8 mouse cellular contexts compared by ENCODE assay signal in genomic region chr9:44417156-44417891, GRCm38 (mm10). TPM values are rescaled to one million over a fixed set of nuclear protein-coding genes. Genes with fewer than 3 reads are reported as not detected.
A peak's percentile ranks its signal among the peaks of the same experiment; 100 is the strongest.
DNase-seq lines count a peak whose midpoint lies in the region; ATAC-seq and TF ChIP-seq lines count a peak whose summit lies in the region.

No protein-coding gene starts in this region.

- H3K27ac ChIP-seq in liver, adult 2 months (replicated peaks; ENCODE audit: insufficient read depth, low read depth, low read length) = peak overlapping the region; percentile 68
- H3K27ac ChIP-seq in embryonic facial prominence, embryonic 12.5 days = peak overlapping the region; percentile 52
- peak overlapping the region; percentile 84 for H3K27ac ChIP-seq in hindbrain, embryonic 16.5 days (ENCODE audit: low read depth, low read length)
- H3K27ac ChIP-seq in midbrain, embryonic 16.5 days (ENCODE audit: low read length) = peak overlapping the region; percentile 71

- H3K4me2 ChIP-seq in embryonic facial prominence, embryonic 12.5 days (replicated peaks) = peak overlapping the region; percentile 87
- H3K4me2 ChIP-seq in hindbrain, embryonic 16.5 days (ENCODE audit: low read length) = peak overlapping the region; percentile 74
- peak overlapping the region; percentile 89 for H3K4me2 ChIP-seq in midbrain, embryonic 16.5 days (ENCODE audit: low read length)

- 4% methylated on average over 26 of the region's 26 CpGs for WGBS in liver, adult 2 months
- 7% methylated on average over 26 of the region's 26 CpGs for WGBS in embryonic facial prominence, embryonic 12.5 days
- WGBS in hindbrain, embryonic 16.5 days = 7% methylated on average over 26 of the region's 26 CpGs
- WGBS in midbrain, embryonic 16.5 days = 8% methylated on average over 26 of the region's 26 CpGs

- no peaks in the 10 kb centered on the region for H3K9me3 ChIP-seq in embryonic facial prominence, embryonic 12.5 days
- H3K9me3 ChIP-seq in hindbrain, embryonic 16.5 days (ENCODE audit: control insufficient read depth, low read length) = no peaks in the 10 kb centered on the region
- no peaks in the 10 kb centered on the region for H3K9me3 ChIP-seq in midbrain, embryonic 16.5 days (replicated peaks; ENCODE audit: control insufficient read depth, low read length, poor library complexity, severe bottlenecking)

- peak overlapping the region; percentile 84 for H3K4me3 ChIP-seq in liver, adult 2 months (ENCODE audit: insufficient read depth, low read depth, low read length)
- H3K4me3 ChIP-seq in embryonic facial prominence, embryonic 12.5 days = peak overlapping the region; percentile 89
- peak overlapping the region; percentile 89 for H3K4me3 ChIP-seq in hindbrain, embryonic 16.5 days (ENCODE audit: low read length)
- H3K4me3 ChIP-seq in midbrain, embryonic 16.5 days (ENCODE audit: low read depth, low read length) = peak overlapping the region; percentile 84

- no peak for DNase-seq in liver, adult 2 months (ENCODE audit: extremely low read depth, low read depth, low spot score)
- DNase-seq in liver = no peak
- DNase-seq in thymus, postnatal 0 days (ENCODE audit: low spot score) = no peak
- DNase-seq in retina, embryonic 14.5 days (ENCODE audit: low spot score) = no peak
- DNase-seq in layer of hippocampus, adult 8-10 months (ENCODE audit: low spot score in 2 of 2) = no peak

- TF ChIP-seq CTCF in liver, adult 2 months (IDR thresholded peaks at IDR 0.05; ENCODE audit: low read depth, low read length) = no peak

- peak; percentile 52; the same call in 1 of the 2 replicates for ATAC-seq in embryonic facial prominence, embryonic 12.5 days (ENCODE audit: insufficient number of reproducible peaks, insufficient read depth, low FRiP score, low TSS enrichment)
- no peak; the same call in 1 of the 2 replicates for ATAC-seq in hindbrain, embryonic 16.5 days
- peak; percentile 76 for ATAC-seq in midbrain, embryonic 16.5 days

- H3K27me3 ChIP-seq in liver, adult 2 months (ENCODE audit: control insufficient read depth, insufficient read depth, low read length) = no peaks in the 10 kb centered on the region
- H3K27me3 ChIP-seq in embryonic facial prominence, embryonic 12.5 days = no peaks in the 10 kb centered on the region
- H3K27me3 ChIP-seq in hindbrain, embryonic 16.5 days (replicated peaks; ENCODE audit: control insufficient read depth, insufficient read depth, low read length) = no peaks in the 10 kb centered on the region
- H3K27me3 ChIP-seq in midbrain, embryonic 16.5 days (ENCODE audit: control insufficient read depth, insufficient read depth, low read depth, low read length) = no peaks in the 10 kb centered on the region

- H3K79me2 ChIP-seq in liver, adult 2 months (ENCODE audit: control insufficient read depth, insufficient read depth, low read length) = peaks cover 6% of the 10 kb centered on the region; the same call in 1 of the 2 replicates

- peak overlapping the region; percentile 87 for H3K9ac ChIP-seq in liver, adult 2 months (ENCODE audit: low read depth, low read length)
- H3K9ac ChIP-seq in embryonic facial prominence, embryonic 12.5 days = peak overlapping the region; percentile 80
- H3K9ac ChIP-seq in hindbrain, embryonic 16.5 days (ENCODE audit: low read depth, low read length) = peak overlapping the region; percentile 92
- peak overlapping the region; percentile 97 for H3K9ac ChIP-seq in midbrain, embryonic 16.5 days (ENCODE audit: low read depth, low read length)

- H3K36me3 ChIP-seq in liver, adult 2 months (ENCODE audit: control insufficient read depth, insufficient read depth, low read length) = peaks cover 7% of the 10 kb centered on the region
- H3K36me3 ChIP-seq in embryonic facial prominence, embryonic 12.5 days = peaks cover 13% of the 10 kb centered on the region
- peaks cover 16% of the 10 kb centered on the region for H3K36me3 ChIP-seq in hindbrain, embryonic 16.5 days (ENCODE audit: control insufficient read depth, insufficient read depth, low read length)
- 0 out of 2 replicates have a peak, but pooled peaks cover 4% of the 10 kb centered on the region for H3K36me3 ChIP-seq in midbrain, embryonic 16.5 days (ENCODE audit: control insufficient read depth, insufficient read depth, low read length)

- peaks cover 4% of the 10 kb centered on the region; the same call in 1 of the 2 replicates for H3K4me1 ChIP-seq in liver, adult 2 months (ENCODE audit: control insufficient read depth, insufficient read depth, low read length)
- peaks cover 5% of the 10 kb centered on the region for H3K4me1 ChIP-seq in embryonic facial prominence, embryonic 12.5 days
- H3K4me1 ChIP-seq in hindbrain, embryonic 16.5 days (ENCODE audit: control insufficient read depth, insufficient read depth, low read depth, low read length) = peaks cover 9% of the 10 kb centered on the region
- peaks cover 19% of the 10 kb centered on the region for H3K4me1 ChIP-seq in midbrain, embryonic 16.5 days (ENCODE audit: control insufficient read depth, insufficient read depth, low read length)

- TF ChIP-seq POLR2A in liver, adult 2 months (IDR thresholded peaks at IDR 0.05; ENCODE audit: extremely low read depth, insufficient read depth, low read length) = no peak

RNA-seq across cellular contexts. Expression of gene Ccdc84, which starts 1.0 kb away (rescaled TPM):
- 8.8 and 10.2 TPM in 2 replicates for total RNA-seq in liver, adult 2 months (2014; rRNA removed)
- 14.7 and 22.0 TPM in 2 replicates for polyA plus RNA-seq in liver, adult 2 months (2012; rRNA removed)
- polyA plus RNA-seq in embryonic facial prominence, embryonic 12.5 days (2016; fragmentation: Nextera tagmentation; extraction: Ambion mirVana) = 30.9 and 33.6 TPM in 2 replicates
- 32.3 and 32.4 TPM in 2 replicates for polyA plus RNA-seq in hindbrain, embryonic 16.5 days (2015; fragmentation: Nextera tagmentation; extraction: Ambion mirVana)
- 35.7 and 39.2 TPM in 2 replicates for polyA plus RNA-seq in midbrain, embryonic 16.5 days (2015; fragmentation: Nextera tagmentation; extraction: Ambion mirVana)
- polyA plus RNA-seq in thymus, postnatal 0 days (2015; fragmentation: Nextera tagmentation; extraction: Ambion mirVana) = 24.6 and 27.0 TPM in 2 replicates
- 10 to 100 TPM; 21.1 to 24.9 (median 23.4) TPM for total RNA-seq in layer of hippocampus, adult 8-10 months (2022)

RNA-seq across cellular contexts. Expression of gene Trappc4, which starts 9.9 kb away (rescaled TPM):
- total RNA-seq in liver, adult 2 months (2014; rRNA removed) = 31.0 and 35.0 TPM in 2 replicates
- polyA plus RNA-seq in liver, adult 2 months (2012; rRNA removed) = 28.0 and 30.7 TPM in 2 replicates
- polyA plus RNA-seq in embryonic facial prominence, embryonic 12.5 days (2016; fragmentation: Nextera tagmentation; extraction: Ambion mirVana) = 173 and 176 TPM in 2 replicates
- 293 and 308 TPM in 2 replicates for polyA plus RNA-seq in hindbrain, embryonic 16.5 days (2015; fragmentation: Nextera tagmentation; extraction: Ambion mirVana)
- 330 and 343 TPM in 2 replicates for polyA plus RNA-seq in midbrain, embryonic 16.5 days (2015; fragmentation: Nextera tagmentation; extraction: Ambion mirVana)
- polyA plus RNA-seq in thymus, postnatal 0 days (2015; fragmentation: Nextera tagmentation; extraction: Ambion mirVana) = 166 and 171 TPM in 2 replicates
- total RNA-seq in layer of hippocampus, adult 8-10 months (2022) = 10 to 100 TPM; 63.7 to 73.0 (median 68.9) TPM

RNA-seq across cellular contexts. Expression of gene Rps25, which starts 10.4 kb away (rescaled TPM):
- total RNA-seq in liver, adult 2 months (2014; rRNA removed) = 455 and 516 TPM in 2 replicates
- polyA plus RNA-seq in liver, adult 2 months (2012; rRNA removed) = 82.7 and 98.8 TPM in 2 replicates
- polyA plus RNA-seq in embryonic facial prominence, embryonic 12.5 days (2016; fragmentation: Nextera tagmentation; extraction: Ambion mirVana) = 1,820 and 1,932 TPM in 2 replicates
- 742 and 834 TPM in 2 replicates for polyA plus RNA-seq in hindbrain, embryonic 16.5 days (2015; fragmentation: Nextera tagmentation; extraction: Ambion mirVana)
- 826 and 926 TPM in 2 replicates for polyA plus RNA-seq in midbrain, embryonic 16.5 days (2015; fragmentation: Nextera tagmentation; extraction: Ambion mirVana)
- 3,300 and 3,396 TPM in 2 replicates for polyA plus RNA-seq in thymus, postnatal 0 days (2015; fragmentation: Nextera tagmentation; extraction: Ambion mirVana)
- 100 to 1,000 TPM; 739 to 859 (median 825) TPM for total RNA-seq in layer of hippocampus, adult 8-10 months (2022)

RNA-seq across cellular contexts. Expression of gene Slc37a4, which starts 20.7 kb away (rescaled TPM):
- total RNA-seq in liver, adult 2 months (2014; rRNA removed) = 250 and 307 TPM in 2 replicates
- polyA plus RNA-seq in liver, adult 2 months (2012; rRNA removed) = 153 and 185 TPM in 2 replicates
- polyA plus RNA-seq in embryonic facial prominence, embryonic 12.5 days (2016; fragmentation: Nextera tagmentation; extraction: Ambion mirVana) = 11.2 and 11.8 TPM in 2 replicates
- polyA plus RNA-seq in hindbrain, embryonic 16.5 days (2015; fragmentation: Nextera tagmentation; extraction: Ambion mirVana) = 56.8 and 60.2 TPM in 2 replicates
- polyA plus RNA-seq in midbrain, embryonic 16.5 days (2015; fragmentation: Nextera tagmentation; extraction: Ambion mirVana) = 43.1 and 46.6 TPM in 2 replicates
- 16.4 and 18.1 TPM in 2 replicates for polyA plus RNA-seq in thymus, postnatal 0 days (2015; fragmentation: Nextera tagmentation; extraction: Ambion mirVana)
- total RNA-seq in layer of hippocampus, adult 8-10 months (2022) = 10 to 100 TPM; 24.0 to 29.5 (median 28.1) TPM

RNA-seq across cellular contexts. Expression of gene Foxr1, which starts 23.6 kb away (rescaled TPM):
- total RNA-seq in liver, adult 2 months (2014; rRNA removed) = not detected in 2 replicates
- polyA plus RNA-seq in liver, adult 2 months (2012; rRNA removed) = not detected in 2 replicates
- polyA plus RNA-seq in embryonic facial prominence, embryonic 12.5 days (2016; fragmentation: Nextera tagmentation; extraction: Ambion mirVana) = not detected in 2 replicates
- not detected in 2 replicates for polyA plus RNA-seq in hindbrain, embryonic 16.5 days (2015; fragmentation: Nextera tagmentation; extraction: Ambion mirVana)
- not detected in 2 replicates for polyA plus RNA-seq in midbrain, embryonic 16.5 days (2015; fragmentation: Nextera tagmentation; extraction: Ambion mirVana)
- not detected in 2 replicates for polyA plus RNA-seq in thymus, postnatal 0 days (2015; fragmentation: Nextera tagmentation; extraction: Ambion mirVana)
- total RNA-seq in layer of hippocampus, adult 8-10 months (2022) = not detected
